Mouse (Mus musculus) monocyte, adult 2 months (primary cell): ENCODE measurements around the gene Stab1.
A peak's percentile ranks its signal among the peaks of the same experiment; 100 is the strongest.

Experiments used
- DNase-seq, 2 experiments: peaks; one replicate each; pipeline ENCODE4 v3.0.0; 2022; ENCODE audit warnings: low spot score in 2 of 2, low read depth in 1 of 2

The Stab1 gene

DNA sequence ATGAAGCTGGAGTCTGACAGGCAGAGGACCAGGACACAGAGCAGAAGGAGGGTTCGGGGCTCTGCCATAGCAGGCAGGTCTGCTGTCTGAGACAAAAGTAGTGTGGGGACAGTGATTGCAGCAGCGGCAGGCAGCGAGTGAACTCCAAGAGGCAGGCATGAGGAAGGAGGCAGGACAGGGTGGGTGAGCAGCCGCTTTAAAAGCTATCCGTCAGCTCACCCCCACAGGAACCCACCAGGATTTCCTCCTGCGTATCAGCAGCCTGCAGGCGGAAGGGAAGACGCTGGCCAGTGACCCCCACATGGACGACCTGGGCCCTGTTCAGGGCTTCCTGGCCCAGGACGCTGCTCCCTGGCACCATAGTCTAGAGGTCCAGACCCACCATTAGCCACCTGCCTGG, at the start of gene Stab1:
Gene Stab1, minus strand, starts transcription at position 217 of the 400 bp plus-strand sequence.
- no peak for DNase-seq

DNA sequence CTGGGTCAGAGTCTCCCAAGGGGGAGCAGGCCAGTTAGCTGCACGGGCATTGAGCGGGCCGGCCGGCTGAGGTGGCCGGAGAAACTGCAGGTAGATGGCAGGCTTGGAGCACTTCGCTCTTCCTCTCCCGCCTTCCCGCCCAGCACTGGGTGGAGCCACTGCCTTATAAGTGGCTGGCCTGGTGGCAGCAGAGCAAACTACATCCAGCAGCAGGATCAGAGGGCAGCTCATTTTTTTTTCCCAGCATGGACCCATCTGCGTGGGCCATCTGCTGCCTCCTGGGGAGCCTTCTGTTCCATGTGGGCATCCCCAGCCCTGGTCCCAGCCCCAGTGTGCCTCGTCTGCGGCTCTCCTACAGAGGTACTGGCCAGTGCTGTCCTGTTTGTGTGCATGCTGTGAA, 49.2 kb upstream of the Stab1 start, which contains the start of gene Sema3g:
Gene Sema3g, plus strand, starts transcription at position 195 of the 400 bp plus-strand sequence.
- DNase-seq = no peak

GRCm38 (mm10) chr14:31216846-31217245, 48.4 kb upstream of the Stab1 start, which contains the start of gene Nisch:
TSS of gene Nisch (minus strand) at chr14:31216946.
- DNase-seq = no peak

DNA sequence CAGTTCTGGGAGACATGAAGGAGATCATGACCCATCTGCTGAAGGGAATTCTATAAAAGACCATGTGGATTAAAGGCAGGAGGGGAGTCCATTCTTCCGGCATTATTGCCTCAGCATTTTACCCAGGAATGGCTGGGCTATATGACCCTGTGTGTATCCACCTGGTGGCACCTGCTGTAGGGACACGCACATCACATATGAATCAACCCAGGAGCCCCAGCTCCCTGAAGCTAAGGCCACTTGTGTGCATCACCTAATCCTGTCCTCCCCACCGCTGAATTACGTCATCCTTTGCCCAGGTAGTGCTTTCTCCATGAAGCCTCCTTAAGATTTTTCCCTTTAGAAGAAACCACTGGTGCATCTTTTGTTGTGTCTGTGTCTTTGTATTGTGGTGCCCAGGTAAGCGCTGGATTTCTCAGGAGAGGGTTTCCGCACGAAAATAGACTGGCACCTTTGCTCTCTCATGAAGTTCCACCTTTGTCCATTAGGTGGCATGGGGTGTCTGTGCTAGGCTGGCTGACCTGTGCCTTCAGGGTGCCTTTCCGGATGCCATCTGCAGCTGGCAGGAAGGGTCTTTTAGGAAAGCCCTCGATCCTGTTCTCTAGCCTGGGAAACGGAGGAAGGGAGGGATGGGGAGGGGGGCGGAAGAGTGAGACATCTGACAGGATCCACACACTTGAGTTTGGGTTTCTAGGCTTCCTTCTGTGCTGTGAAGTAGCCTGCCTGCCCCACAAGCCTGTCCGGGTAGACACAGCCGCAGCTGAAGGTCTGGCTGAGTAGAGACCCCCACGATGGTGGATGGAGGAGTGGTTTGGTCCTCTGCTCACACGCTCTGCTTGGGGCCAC, 46.9 kb upstream of the Stab1 start:
- peak in 1 of 2 experiments; percentile 41 for DNase-seq

DNA sequence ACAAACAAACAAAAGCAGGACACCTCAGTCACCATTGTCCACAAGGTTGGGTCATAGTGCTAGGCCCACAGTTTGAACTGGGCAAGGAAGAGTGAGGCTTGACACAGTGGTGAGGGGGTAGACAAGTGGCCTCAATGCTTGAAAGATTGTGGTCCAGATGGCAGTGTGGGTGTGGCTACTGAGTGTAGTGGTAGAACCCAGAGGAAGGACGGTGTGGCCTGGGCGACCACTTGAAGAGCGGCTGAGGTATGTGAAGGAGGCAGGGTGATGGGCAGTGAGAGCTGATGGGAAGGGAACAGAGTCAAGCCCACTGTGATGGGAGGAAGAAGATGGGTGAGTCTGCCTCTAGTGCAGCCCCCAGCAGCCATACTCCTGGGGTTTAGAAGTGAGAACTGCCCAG, 46.2 kb upstream of the Stab1 start:
- DNase-seq = no peak

DNA sequence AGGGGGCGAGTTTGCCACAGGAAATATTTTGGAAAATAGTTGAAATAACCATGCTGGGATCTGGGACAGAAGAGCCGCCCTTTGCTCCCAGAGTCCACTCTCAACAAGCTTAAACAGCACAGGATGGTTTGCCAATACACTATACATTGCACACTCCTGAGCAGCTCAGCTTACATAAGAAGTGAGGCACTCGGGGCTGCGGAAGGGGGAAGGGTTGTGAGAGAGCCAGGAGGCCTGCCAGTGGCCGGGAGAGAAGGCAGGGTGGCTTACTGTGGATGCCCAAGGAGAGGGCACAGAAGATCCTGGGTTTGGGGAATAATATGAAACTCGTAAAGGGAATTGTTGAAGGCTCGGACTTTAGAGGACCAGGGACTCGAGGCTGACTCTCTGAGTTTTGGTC, 45.4 kb upstream of the Stab1 start:
- DNase-seq = no peak

- DNase-seq = no peak
Observed at GRCm38 (mm10) chr14:31212499-31212898, 44.1 kb upstream of the Stab1 start.

- DNase-seq = no peak
Observed at GRCm38 (mm10) chr14:31211854-31212253, 43.4 kb upstream of the Stab1 start.

DNA sequence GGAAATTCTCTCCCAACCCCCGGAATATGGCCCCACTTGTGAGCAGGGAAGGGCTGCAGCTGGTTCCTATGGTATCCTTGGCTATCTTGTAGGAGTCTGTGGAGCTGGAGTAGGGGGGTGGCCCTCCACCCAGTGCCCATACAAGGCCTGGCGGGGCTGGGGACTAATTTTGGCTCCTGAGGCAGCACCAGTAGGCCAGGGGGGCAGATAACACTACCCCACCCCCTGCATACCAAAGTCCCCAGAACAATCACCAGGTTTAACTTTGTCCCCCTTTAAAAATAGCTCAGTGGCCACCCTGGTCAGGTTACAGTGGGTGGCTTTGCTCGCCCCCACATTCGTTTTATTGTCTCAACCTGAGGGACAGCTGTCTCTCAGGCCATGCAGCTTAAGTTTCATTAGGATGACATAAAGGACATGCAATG, 40.7 kb upstream of the Stab1 start:
- no peak for DNase-seq

GRCm38 (mm10) chr14:31208084-31208483, 39.6 kb upstream of the Stab1 start, which contains the start of gene Tnnc1:
TSS of gene Tnnc1 (plus strand) at chr14:31208312.
- DNase-seq = no peak

- DNase-seq = no peak
Observed at GRCm38 (mm10) chr14:31207070-31207830, 38.8 kb upstream of the Stab1 start.

DNA sequence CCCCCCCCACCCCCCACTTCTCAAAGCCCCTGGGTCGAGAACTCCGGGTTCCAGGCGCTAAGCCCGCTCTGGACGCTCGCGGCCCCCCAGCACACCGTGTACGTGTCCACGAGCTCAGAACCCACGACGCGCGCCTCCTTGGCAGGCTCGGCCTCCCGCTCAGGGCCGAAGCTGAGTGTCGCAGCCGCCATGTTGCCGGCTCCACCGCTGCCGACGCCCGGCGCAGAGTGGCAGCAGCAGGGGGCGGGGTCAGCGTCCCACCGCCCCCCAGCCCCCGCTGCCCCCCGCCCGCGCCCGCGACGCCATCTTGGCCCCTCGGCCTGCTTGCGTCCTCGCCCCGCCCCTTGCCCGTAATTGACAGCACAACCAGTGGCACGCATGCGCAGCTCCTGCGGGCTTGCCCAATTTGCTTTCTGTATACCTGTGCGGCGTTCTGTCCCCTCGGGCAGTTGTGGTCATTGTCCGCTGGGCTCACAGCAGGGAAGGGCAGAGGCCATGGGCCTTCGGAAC, 38.1 kb upstream of the Stab1 start:
- peak; percentile 67 to 80 for DNase-seq

- DNase-seq = no peak
Observed at GRCm38 (mm10) chr14:31205562-31206467, 37.4 kb upstream of the Stab1 start.

- no peak for DNase-seq
Observed at GRCm38 (mm10) chr14:31205244-31205561, 36.8 kb upstream of the Stab1 start.

DNA sequence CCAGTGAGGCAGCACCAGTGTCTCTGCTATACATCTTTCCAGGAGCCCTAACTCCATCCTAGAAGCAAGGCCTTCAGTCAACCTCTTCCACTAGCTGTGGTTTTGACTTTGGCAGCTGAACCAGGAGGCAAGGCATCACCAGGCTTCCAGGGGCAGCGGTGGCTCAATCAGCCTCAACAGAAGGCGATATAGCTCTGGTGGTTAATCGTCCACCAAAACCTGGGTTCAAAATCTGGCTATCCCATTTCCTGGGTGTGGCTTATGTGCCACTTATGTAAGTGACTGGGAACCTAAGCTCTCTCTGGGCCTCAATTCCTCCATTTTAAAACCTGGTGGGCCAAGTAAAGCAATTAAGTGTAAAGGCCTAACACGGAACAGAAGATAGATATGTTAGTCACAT, 36.4 kb upstream of the Stab1 start:
- DNase-seq = no peak

GRCm38 (mm10) chr14:31200038-31200437, 31.6 kb upstream of the Stab1 start:
- DNase-seq = no peak

- no peak for DNase-seq
Observed at GRCm38 (mm10) chr14:31199599-31199998, 31.2 kb upstream of the Stab1 start.

DNA sequence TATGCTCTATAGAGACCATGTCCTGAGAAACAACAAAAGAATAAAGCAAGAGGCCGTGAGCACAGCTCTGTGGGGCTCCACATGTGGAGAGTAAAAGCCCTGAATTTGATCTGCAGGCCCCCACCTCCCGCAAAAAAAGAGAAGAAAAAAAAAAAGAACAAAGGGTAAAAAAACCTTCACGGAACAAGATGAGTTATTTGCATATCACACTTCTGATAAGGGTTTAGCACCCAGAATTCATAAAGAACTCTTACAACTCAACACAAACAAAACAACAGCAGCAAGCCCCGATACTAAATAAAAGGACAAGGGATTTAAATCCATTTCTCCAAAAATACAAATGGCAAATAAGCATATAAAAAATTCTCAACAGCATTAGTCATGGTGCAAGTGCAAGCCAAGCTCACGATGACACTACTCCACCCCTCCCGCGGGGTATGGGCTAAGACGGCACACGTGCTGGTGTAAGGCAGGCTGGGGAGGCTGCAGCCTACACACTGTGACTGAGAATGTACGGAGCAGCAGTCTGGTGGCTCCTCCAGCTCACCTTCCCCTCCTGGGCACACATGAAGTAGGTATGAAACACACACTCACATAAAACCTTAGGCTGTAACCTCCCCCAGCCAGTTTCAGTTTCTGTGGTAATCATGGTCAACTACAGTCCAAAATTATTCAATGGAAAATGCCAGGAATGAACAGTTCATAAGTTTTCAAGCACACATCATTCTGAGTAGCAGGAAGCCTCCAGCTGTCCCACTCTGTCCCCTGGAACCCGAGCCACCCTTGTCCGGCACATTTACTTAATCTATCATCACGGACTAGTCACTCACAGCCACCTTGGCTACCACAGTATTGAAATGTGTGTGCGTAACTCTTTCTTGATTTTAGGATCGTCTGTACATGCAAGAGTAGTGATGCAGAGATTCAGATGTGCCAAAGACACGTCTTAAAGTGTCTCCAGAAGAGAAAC, 29.4 kb upstream of the Stab1 start:
- no peak for DNase-seq

- DNase-seq = no peak
Observed at GRCm38 (mm10) chr14:31195968-31196367, 27.5 kb upstream of the Stab1 start.

- DNase-seq = no peak
Observed at GRCm38 (mm10) chr14:31195521-31195920, 27.1 kb upstream of the Stab1 start.
